Mouse (Mus musculus) spleen, postnatal 36 days (tissue): ENCODE data around the gene Abhd14b.

Experiments used
- DNase-seq, 2 experiments: peaks; one replicate each; pipeline ENCODE4 v3.0.0; 2022; ENCODE audit warnings: low spot score in 2 of 2, mixed read lengths in 1 of 2

The Abhd14b gene

GRCm38 (mm10) chr9:106429221-106430014, 17.8 kb upstream of the Abhd14b start, which contains the start of gene Rpl29:
Gene Rpl29, plus strand, starts transcription at chr9:106429454.
- peak; percentile 91 to 94 for DNase-seq

DNA sequence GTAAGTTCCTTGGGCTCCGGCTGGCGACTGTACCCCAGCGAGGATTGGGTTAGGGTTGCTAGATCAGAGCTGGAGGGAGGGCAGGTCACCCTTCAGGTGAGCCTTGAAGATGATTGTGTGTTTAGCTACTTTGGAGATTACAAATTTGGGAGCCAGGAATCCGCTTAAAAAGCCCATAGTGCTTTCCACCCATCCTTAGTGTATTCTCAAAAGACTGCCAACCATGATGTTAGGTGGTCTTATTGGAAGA, 17.3 kb upstream of the Abhd14b start:
- no peak for DNase-seq

GRCm38 (mm10) chr9:106433389-106433788, 13.9 kb upstream of the Abhd14b start:
- DNase-seq, result no peak

DNA sequence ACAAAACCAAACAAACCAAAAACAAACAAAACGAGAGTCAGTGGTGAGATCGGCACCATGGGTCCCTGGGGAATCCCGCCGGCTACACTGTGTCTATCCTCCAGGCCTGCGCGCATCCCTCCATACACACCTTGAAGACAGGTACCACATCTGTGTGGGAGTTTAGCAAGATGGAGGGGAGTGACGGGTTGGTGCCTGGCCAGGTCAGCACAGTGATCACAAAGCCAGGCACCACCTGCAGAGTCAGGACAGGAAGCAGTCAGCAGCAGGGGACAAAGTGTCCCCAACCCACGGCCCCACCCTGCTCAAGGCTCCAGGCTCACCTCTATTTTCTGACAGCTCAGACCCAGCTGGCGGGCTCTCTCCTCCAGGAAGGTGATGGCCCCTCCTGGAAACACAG, 10.7 kb upstream of the Abhd14b start:
- no peak for DNase-seq

GRCm38 (mm10) chr9:106442680-106443079, 4.6 kb upstream of the Abhd14b start:
- no peak for DNase-seq

DNA sequence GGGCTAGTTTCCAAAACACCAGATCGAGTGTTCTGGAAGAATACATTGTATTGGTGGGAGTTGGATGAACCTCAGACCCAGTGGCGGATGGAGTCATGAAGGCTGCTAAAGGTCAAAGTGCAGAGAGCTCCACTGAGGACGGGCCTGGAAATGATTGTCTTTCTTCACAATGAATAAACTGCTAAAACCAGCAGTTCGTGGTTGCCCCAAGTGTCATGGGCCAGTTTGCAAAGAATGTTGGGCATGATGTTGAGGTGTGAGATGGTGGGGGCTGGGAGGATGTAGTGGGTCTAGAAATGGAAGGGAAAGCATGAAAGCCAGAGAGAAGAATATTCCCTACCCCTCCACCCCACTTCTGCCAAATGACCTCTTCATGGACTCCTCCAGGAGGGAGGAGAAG, 2.4 kb upstream of the Abhd14b start:
- no peak for DNase-seq

DNA sequence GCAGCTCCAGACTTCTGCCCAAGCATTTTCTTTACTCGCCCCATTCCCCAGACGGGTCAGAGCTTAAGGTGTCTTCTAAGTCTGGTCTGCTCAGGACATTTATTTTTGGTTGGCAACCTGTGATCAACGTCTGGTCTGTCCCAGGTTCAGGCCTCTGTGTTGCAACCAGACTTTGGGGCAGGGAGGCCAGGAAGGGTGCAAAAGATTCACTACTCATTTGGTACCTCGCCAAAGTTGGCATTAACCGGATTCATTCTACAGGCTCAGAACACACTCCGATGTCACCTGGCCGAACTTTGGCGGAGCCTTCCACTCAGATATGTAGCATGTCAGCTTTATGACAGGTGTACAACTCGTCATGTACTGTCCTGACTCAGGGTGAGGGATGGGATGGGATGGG, 692 bp downstream of the Abhd14b start:
- no peak for DNase-seq

- peak; percentile 64 to 68 for DNase-seq
These were observed 1.3 kb downstream of the Abhd14b start for GRCm38 (mm10) chr9:106448498-106449031.

DNA sequence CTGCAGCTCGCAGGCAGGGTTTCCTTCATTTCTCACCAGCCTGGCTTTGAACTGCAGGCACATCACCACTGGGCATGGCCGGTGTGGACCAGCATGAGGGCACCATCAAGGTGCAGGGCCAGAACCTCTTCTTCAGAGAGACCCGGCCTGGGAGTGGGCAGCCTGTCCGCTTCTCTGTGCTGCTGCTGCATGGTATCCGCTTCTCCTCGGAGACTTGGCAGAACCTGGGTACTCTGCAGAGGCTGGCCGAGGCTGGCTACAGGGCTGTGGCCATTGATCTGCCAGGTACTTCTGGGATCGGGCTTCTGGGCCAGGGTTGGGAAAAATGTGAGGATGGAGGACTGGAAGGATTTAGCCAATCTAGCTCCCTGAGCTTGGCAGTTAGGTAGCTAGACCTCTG, 2.7 kb downstream of the Abhd14b start:
- no peak for DNase-seq

DNA sequence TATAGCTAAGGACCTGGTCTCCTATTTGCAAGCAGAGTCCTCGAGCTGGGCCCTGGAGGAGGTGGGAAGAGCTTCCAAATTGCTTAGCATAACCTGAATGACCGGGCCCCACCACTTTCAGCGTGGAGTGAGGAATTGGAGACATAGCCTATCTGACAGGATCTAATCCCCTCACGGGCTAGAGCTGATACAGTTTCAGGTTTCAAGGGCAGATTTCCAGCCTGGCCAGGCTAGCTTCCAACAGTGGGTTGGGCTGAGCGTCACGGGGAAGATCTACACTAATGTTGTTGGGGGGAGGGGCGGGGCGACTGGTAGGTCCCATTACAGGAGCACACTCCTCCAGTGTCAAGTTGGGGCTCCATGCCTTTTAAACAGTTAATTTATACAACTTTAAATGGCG, 3.4 kb downstream of the Abhd14b start:
- DNase-seq, result no peak

DNA sequence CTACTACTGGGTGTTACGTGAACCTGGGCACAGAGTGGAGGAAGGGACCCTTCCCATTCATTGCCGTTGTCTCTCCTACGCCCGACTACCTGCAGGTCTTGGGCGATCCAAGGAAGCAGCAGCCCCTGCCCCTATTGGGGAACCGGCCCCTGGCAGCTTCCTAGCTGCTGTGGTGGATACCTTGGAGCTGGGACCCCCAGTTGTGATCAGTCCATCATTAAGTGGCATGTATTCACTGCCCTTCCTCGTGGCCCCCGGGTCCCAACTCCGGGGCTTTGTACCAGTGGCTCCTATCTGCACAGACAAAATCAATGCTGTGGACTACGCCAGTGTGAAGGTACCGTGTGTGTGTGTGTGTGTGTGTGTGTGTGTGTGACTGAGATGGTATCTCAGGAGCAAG, 4.0 kb downstream of the Abhd14b start:
- DNase-seq, result no peak

DNA sequence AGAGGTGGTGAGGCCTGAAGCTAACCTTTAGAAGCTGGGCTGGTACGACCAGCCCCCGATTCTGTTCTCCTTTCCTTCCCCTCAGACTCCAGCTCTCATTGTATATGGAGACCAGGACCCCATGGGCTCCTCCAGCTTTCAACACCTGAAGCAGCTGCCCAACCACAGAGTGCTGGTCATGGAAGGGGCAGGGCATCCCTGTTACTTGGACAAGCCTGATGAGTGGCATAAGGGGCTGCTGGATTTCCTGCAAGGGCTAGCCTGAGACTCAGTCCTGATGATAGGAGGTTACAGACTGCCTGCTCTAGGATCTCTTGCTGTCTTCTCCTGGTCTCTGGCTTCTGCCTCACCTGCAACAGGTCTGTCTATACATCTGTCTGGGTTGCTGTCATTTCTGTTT, 4.6 kb downstream of the Abhd14b start:
- DNase-seq, result no peak

- no peak for DNase-seq
These were observed 5.1 kb downstream of the Abhd14b start for GRCm38 (mm10) chr9:106452351-106452750.

GRCm38 (mm10) chr9:106452821-106453220, 5.6 kb downstream of the Abhd14b start:
- DNase-seq, result no peak

DNA sequence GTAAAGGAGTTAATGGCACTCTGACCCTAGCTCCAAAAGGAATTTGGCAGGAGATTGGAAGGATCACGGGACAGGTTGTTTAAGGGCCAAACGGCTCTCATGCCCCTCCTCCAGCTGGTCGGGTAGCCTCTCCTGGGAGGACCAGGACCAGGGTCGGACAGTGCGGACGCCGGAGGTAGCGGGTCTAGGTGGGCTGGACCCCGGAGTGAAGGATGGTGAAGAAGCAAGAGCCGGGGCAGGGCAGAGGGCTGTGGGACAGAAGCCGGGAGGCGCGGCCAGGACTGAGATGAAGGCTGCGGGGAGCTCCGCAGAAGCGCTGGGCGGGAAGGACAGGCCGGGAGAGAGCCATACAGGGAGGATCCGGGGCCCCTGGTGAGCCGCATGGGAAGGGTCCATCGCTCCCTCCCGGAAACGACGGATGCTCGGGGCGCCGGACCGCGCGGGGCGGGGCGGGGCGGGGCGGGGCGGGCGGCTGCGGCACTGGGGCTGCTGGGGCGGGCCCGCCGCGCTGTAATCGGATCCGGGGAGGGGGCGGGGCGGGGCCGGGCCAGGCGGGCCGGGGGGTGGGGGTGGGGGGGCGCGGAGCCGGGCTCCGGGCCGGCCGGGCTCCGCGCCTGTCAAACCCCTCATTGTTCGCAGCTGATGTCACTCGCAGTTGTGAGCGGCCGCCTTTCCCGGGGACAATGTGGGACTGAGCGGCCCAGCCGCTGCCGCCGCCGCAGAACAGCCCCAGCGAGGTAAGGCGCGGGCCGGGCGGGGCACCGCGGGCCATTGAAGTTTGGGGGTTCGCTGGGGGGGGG, 6.2 kb downstream of the Abhd14b start, which contains the start of gene Pcbp4:
Gene Pcbp4 (plus strand): TSS at position 21 of the 800 bp plus-strand sequence.
- DNase-seq, result no peak

DNA sequence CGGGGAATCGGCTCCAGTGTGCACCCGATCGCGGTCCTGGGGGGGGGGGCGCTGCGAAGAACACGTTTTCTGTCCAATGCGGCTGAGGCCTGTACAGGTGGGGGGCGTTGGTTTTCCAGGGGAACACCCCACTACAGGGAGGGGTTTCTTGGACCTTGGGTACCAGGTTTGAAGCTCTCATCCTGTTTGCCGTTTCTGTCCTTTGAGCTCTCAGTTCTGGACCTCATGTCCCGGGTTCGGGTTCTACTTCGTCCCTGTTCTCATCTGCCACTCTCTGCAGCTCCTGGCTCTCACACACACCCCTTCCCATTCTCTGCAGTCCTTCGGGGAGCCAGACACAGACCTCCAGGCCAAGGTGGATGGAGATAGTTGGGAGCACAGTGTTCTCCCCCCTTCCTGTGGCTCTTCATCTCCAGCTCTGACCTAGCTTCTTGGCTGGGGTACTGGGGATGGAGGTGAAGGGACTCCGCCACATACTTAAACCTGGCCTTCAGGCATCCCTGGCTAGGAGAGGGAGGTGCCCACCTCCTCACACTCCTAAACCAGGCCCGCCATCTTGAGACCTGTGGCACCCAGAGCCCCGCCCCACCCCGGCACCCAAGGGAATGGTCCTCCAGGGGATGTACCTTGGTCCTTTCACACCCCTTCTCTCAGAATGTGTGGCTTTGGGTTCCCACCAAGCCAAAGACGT, 7.0 kb downstream of the Abhd14b start:
- no peak for DNase-seq

GRCm38 (mm10) chr9:106454888-106455681, 7.8 kb downstream of the Abhd14b start:
- no peak for DNase-seq

- no peak for DNase-seq
These were observed 9.3 kb downstream of the Abhd14b start for GRCm38 (mm10) chr9:106456325-106457162.

- no peak for DNase-seq
These were observed 9.9 kb downstream of the Abhd14b start for GRCm38 (mm10) chr9:106457163-106457559.

DNA sequence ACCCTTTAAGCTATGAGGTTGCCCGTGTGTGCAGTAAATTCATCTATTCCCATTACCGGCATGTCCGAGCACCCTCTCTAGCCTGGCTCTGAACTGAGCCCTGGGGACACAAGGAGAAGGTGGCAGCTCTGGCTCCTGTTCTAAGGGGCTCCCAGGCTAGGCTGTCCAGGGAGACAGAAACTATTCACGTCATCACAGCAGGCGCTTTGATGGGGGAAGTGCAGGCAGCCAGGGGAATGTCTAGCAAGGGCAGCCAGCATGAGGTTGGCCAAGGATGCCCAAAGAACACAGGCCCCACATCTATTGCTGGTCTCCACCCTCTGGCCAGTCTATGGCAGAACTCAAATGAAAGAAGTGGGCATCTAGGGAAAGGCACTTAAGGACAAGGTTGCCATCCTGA, 10.7 kb downstream of the Abhd14b start:
- no peak for DNase-seq

GRCm38 (mm10) chr9:106459946-106460345, 12.7 kb downstream of the Abhd14b start:
- no peak for DNase-seq
